Mouse (Mus musculus) liver, adult 2 months (tissue): ENCODE data around the gene Dpf3. TPM values are rescaled to one million over a fixed set of nuclear protein-coding genes. Genes with fewer than 3 reads are reported as not detected.
A peak's percentile ranks its signal among the peaks of the same experiment; 100 is the strongest.

ENCODE experiments used
- DNase-seq: peaks from one replicate; pipeline ENCODE4 v3.0.0-alpha.2; 2011; ENCODE audit warnings: low read depth, low spot score; ENCODE audit errors: extremely low read depth
- H3K27ac ChIP-seq: fragments of 200-500 bp; replicated peaks from 2 replicates; pipeline ENCODE4 v1.5.1; 2012; ENCODE audit warnings: low read depth, mild to moderate bottlenecking, control low read depth, inconsistent platforms, low read length; ENCODE audit not compliant: insufficient read depth
- H3K27me3 ChIP-seq: fragments of 200-500 bp; 2 replicates; pipeline ENCODE4 v1.6.1; 2012; ENCODE audit warnings: mild to moderate bottlenecking, moderate library complexity, low read length, inconsistent platforms; ENCODE audit not compliant: control insufficient read depth, insufficient read depth
- H3K36me3 ChIP-seq: fragments of 200-500 bp; 2 replicates; pipeline ENCODE4 v1.6.1; 2012; ENCODE audit warnings: low read length, inconsistent platforms; ENCODE audit not compliant: control insufficient read depth, insufficient read depth
- H3K4me1 ChIP-seq: fragments of 200-500 bp; 2 replicates; pipeline ENCODE4 v1.6.1; 2011; ENCODE audit warnings: low read length; ENCODE audit not compliant: control insufficient read depth, insufficient read depth
- H3K4me3 ChIP-seq: fragments of 200-500 bp; 2 replicates; pipeline ENCODE4 v1.5.1; 2011; ENCODE audit warnings: low read depth, mild to moderate bottlenecking, control low read depth, low read length, moderate library complexity; ENCODE audit not compliant: insufficient read depth
- H3K79me2 ChIP-seq: fragments of 200-500 bp; 2 replicates; pipeline ENCODE4 v1.6.1; 2012; ENCODE audit warnings: inconsistent platforms, mild to moderate bottlenecking, low read length, moderate library complexity; ENCODE audit not compliant: control insufficient read depth, insufficient read depth
- H3K9ac ChIP-seq: fragments of 200-500 bp; 2 replicates; pipeline ENCODE4 v1.6.1; 2012; ENCODE audit warnings: low read depth, mild to moderate bottlenecking, control low read depth, inconsistent platforms, low read length
- CTCF ChIP-seq: fragments of 200-500 bp; IDR thresholded peaks from 2 replicates; pipeline ENCODE4 v1.5.1; 2011; ENCODE audit warnings: low read depth, low read length, control low read depth
- POLR2A ChIP-seq: fragments of 200-500 bp; IDR thresholded peaks from 2 replicates; pipeline ENCODE4 v1.6.1; 2011; ENCODE audit warnings: low read length, control low read depth; ENCODE audit not compliant: insufficient read depth; ENCODE audit errors: extremely low read depth
- whole genome bisulfite sequencing: fragments of 180-500 bp; shearing (Covaris S2); methylation state at CpG from one replicate; pipeline ENCODE4 v1.1.7; 2018; 5-methylcytosine and 5-hydroxymethylcytosine counted together
- polyA plus RNA-seq: library from polyadenylated mRNA; depleted of rRNA; stranded (reverse); fragments of >200 nt; gene quantifications from 2 replicates; pipeline ENCODE4 v1.2.3, GENCODE M21; 2012
- total RNA-seq: library from RNA; depleted of rRNA; stranded (reverse); fragments of >200 nt; gene quantifications from 2 replicates; pipeline ENCODE4 v1.2.3, GENCODE M21; 2014

The Dpf3 gene
- total and polyA plus RNA-seq, 2 experiments, result 1.6 to 2.4 TPM

DNA sequence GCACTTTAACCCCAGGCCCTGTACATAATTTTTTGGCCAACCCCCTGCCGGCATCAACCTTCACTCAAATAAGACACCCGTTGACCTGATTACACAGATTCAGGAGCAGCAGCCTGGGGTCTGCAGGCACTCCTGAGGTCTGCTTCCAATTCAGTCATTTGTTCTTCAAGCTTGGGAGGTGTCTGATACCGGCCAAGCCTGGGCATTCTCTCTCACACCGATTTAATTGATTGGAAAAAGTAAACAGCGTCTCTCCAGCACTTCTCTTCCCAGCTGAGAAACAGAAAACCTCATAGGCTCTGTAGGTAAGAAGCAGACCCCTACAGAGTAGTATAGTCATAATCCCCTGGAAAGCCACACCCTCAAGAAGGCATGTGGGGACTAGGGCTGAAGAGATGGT, 61.2 kb downstream of the Dpf3 start:
- no peak overlapping the region for H3K4me3 ChIP-seq
- 23% methylated on average over 5 of the region's 5 CpGs for WGBS
- TF ChIP-seq POLR2A, result no peak
- TF ChIP-seq CTCF, result no peak
- H3K36me3 ChIP-seq, result no peaks in the 10 kb centered on the region
- no peak overlapping the region for H3K27ac ChIP-seq
- no peak overlapping the region for H3K9ac ChIP-seq
- peaks cover 21% of the 10 kb centered on the region for H3K4me1 ChIP-seq
- DNase-seq, result peak; percentile 54
- no peaks in the 10 kb centered on the region for H3K79me2 ChIP-seq
- no peaks in the 10 kb centered on the region for H3K27me3 ChIP-seq

- H3K79me2 ChIP-seq, result no peaks in the 10 kb centered on the region
- DNase-seq, result no peak
- peaks cover 21% of the 10 kb centered on the region for H3K4me1 ChIP-seq
- no peaks in the 10 kb centered on the region for H3K27me3 ChIP-seq
- H3K27ac ChIP-seq, result no peak overlapping the region
- no peaks in the 10 kb centered on the region for H3K36me3 ChIP-seq
- no peak overlapping the region for H3K4me3 ChIP-seq
- 49% methylated on average over 7 of the region's 7 CpGs for WGBS
- TF ChIP-seq POLR2A (no peak), CTCF (no peak)
- H3K9ac ChIP-seq, result no peak overlapping the region
Measured at GRCm38 (mm10) chr12:83425736-83426135, 61.8 kb downstream of the Dpf3 start.

DNA sequence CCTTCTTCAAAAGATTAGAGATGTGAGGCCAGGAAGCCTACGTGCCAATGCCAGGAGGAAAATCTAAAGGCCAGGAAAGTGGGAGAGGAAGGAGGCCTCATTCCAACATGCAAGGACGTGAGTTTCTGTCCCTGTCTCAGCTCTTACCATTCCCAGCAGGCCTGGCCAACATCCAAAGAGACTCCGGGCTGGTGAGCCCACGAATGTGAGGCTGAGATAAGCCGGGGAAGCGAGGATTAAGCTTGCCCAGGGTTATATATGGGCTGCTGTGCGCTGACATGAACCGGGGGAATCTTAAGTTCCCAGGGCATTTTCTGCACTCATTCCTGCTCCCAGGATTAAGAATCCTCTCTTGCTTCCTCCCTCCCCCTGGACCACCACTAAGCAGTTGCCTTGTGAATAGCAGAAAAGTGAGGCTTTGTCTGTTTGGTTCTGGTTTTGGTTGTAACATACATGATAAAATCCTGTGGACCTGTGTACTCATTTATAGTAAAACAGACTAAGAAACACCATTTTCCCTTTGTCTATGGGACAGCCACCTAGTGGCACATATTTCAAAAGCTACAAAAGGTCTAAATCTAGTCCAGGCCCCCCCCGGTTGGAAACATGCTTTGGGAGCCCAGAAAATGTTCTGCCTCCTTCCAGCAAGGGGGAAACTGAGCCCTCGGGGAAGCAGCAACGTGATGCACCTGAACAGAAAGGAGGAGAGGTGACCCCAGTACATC, 62.6 kb downstream of the Dpf3 start:
- Histone ChIP-seq H3K27me3 (no peaks in the 10 kb centered on the region), H3K9ac (peak overlapping the region; percentile 70), H3K4me3 (peak overlapping the region; percentile 52), H3K27ac (peak overlapping the region; percentile 28), H3K36me3 (no peaks in the 10 kb centered on the region), H3K79me2 (0 out of 2 replicates have a peak, but pooled peaks cover 3% of the 10 kb centered on the region), H3K4me1 (peaks cover 21% of the 10 kb centered on the region)
- DNase-seq, result peak; percentile 47
- TF ChIP-seq CTCF, result no peak
- TF ChIP-seq POLR2A, result no peak
- WGBS, result 13% methylated on average over 11 of the region's 11 CpGs

GRCm38 (mm10) chr12:83424086-83424719, 63.3 kb downstream of the Dpf3 start:
- H3K36me3 ChIP-seq, result no peaks in the 10 kb centered on the region
- H3K27me3 ChIP-seq, result no peaks in the 10 kb centered on the region
- WGBS, result 15% methylated on average over 12 of the region's 12 CpGs
- H3K79me2 ChIP-seq, result 0 out of 2 replicates have a peak, but pooled peaks cover 3% of the 10 kb centered on the region
- peak; percentile 97 for DNase-seq
- TF ChIP-seq CTCF (peak; percentile 52), POLR2A (no peak)
- H3K4me3 ChIP-seq, result peak overlapping the region; percentile 52
- H3K27ac ChIP-seq, result peak overlapping the region; percentile 44
- peaks cover 21% of the 10 kb centered on the region for H3K4me1 ChIP-seq
- peak overlapping the region; percentile 70 for H3K9ac ChIP-seq

DNA sequence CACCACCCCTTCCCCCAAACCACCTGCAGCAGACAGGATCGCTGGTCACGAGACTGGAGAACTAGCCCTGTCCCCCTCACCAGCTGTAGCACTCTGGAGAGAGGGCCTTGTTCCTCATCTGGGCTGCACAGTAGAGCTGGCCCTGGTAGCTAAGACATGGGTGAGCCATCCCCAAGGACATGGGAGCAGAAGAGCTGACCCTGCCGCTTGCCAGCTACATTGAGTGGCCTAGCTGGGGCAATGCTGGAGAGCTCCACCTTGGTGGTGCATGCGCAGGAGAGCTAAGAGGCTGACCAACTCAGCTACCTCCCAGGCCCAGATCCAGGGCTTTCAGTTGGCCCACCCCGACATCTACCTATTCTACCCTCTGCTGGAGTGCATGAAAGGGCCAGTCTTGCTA, 67.2 kb downstream of the Dpf3 start:
- Histone ChIP-seq H3K4me3 (no peak overlapping the region), H3K27me3 (no peaks in the 10 kb centered on the region), H3K79me2 (peaks cover 3% of the 10 kb centered on the region; the same call in 1 of the 2 replicates), H3K4me1 (peaks cover 9% of the 10 kb centered on the region), H3K27ac (no peak overlapping the region), H3K36me3 (no peaks in the 10 kb centered on the region), H3K9ac (no peak overlapping the region)
- TF ChIP-seq POLR2A (no peak), CTCF (no peak)
- no peak for DNase-seq
- 94% methylated on average over 5 of the region's 5 CpGs for WGBS

DNA sequence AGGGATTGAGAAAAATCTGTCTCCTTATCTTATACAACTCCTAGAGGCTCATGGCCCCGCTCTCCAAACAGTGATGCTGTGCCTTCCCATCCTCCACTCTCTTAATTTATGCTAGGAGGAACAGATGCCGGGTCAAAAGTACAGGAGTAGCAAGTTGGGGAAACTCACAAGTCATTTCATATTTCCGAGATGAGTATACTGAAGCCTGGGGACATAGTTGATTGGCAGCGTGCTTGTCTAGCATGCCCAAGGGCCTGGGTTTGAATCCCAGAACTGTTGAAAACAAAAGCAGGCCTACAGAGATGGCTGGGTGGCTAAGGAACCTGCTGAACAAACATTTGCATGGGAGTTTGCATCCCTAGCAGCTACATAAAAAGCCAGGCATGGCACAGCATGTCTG, 72.3 kb downstream of the Dpf3 start:
- H3K4me1 ChIP-seq, result peaks cover 7% of the 10 kb centered on the region; the same call in 1 of the 2 replicates
- no peak overlapping the region for H3K4me3 ChIP-seq
- H3K36me3 ChIP-seq, result no peaks in the 10 kb centered on the region
- H3K27ac ChIP-seq, result no peak overlapping the region
- peaks cover 3% of the 10 kb centered on the region; the same call in 1 of the 2 replicates for H3K79me2 ChIP-seq
- H3K27me3 ChIP-seq, result no peaks in the 10 kb centered on the region
- TF ChIP-seq CTCF (no peak), POLR2A (no peak)
- WGBS, result 92% methylated on average over 4 of the region's 4 CpGs
- no peak overlapping the region for H3K9ac ChIP-seq
- DNase-seq, result no peak
